Mouse (Mus musculus) forelimb bud, embryonic 11.5 days (tissue): Measurements from ENCODE around the gene Gm28729.

Experiments used
- DNase-seq: peaks from one replicate; pipeline ENCODE4 v3.0.0-alpha.2; 2012; ENCODE audit warnings: low read depth, low spot score

Gene Gm28729

GRCm38 (mm10) chr9:96463708-96464107 is 61.4 kb downstream of the Gm28729 start:
- DNase-seq, result no peak

DNA sequence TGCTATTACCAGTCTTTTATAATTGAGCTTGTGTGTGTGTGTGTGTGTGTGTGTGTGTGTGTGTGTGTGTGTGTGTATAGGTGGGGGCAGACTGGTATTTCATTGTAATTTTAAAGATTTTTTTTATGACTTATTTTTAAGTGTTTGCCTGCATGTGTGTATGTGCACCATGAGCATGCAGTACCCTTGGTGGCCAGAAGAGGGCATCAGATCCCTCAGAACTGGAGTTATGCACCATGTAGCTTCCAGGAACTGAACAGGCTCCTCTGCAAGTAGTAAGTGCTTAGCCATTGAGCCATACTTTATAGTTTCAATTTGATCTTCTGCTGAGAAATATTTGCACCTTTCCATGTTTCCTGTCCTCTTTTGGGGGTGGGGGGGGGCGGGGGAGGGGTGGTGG is 63.5 kb downstream of the Gm28729 start:
- DNase-seq, result no peak

DNA sequence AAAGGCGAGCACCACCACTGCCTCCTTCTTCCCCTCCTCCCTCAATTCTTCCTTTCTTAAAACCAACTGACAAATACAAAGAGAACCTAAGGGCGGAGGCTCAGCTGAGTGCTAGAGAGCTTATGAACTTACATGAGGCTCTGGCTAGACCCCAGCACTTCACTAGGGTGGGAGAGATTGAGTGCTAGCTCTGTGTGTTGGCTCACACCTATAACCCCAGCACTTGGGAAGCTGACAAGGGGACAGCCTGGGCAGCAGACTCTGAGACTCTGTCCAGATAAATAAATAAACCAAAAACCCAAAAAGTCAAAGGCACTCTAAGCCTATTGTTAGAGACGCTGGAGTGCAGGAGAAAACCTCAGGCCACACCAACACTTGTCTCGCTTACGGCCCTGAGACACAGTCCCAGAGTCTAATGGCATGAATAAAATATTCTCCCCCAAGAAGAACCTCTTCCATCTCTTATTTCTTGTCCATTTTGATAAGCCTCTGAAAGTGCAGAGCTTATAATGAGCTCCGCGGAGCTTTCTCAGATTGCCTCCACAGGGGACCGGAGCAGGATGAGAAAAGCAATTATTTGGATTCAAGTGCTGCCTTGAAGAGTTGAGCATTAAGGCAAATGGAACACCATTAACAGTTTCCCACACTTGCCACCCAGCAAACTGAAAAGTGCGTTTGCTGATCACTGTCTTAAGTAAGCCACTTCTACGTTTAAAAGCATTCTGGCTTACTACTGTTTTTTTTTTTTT is 64.8 kb downstream of the Gm28729 start:
- DNase-seq, result no peak

DNA sequence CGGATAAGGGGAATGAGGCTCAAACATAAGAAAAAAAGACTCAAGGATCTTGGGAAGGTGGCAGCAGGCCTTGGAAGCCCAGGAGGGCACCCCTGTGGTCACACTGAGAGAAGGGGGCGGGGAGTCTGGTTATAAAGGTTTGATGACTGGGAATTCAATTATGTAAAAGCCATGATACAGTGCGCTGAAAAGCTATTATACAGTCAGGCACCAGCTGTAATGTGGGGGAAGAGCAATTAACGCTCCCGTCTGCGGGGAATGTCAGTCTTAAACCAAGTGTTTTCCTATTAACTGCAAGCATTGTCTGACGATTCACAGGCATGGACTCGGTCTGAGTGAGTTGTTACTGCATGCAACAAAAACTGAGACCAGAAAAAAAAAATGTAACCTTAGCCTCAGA is 69.4 kb downstream of the Gm28729 start:
- no peak for DNase-seq

GRCm38 (mm10) chr9:96452956-96453355 is 72.1 kb downstream of the Gm28729 start:
- DNase-seq, result no peak

DNA sequence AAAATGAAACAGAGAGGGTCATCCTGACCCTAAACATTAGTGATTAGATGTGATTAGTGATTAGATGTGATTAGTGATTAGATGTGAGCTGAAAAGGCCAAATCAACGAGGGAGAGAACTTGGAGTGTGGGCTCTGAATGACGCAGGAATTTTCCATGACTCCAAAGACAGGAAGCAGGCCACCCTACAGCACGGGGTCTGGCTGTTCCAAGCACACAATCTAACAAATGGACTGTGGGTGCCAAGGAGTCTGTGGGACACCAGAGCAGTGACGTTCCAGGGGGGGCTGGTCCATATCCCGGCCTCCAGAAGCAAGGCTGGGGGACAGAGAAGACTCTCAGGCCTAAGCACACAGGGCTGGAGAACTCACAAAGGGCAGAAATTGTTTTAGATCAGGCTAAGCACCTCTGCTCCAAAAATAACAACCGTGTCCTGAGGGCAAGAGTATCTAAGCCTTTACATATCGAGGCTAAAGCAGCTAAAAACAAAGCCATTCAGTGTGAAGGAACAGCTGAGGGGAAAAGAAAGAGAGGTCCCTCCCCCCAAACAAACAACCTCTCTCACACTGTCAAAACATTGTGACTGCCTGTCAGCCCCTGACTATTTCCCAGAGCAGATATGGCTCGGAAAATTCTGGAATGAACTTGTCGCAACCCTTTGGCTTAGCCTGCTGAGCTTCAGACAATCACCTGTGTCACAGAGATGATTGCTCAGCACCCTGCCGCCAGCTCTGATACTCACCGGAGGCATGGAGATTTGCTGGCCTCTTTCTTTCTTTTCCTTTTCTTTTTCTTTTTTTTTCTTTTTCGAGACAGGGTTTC is 74.0 kb downstream of the Gm28729 start:
- no peak for DNase-seq

DNA sequence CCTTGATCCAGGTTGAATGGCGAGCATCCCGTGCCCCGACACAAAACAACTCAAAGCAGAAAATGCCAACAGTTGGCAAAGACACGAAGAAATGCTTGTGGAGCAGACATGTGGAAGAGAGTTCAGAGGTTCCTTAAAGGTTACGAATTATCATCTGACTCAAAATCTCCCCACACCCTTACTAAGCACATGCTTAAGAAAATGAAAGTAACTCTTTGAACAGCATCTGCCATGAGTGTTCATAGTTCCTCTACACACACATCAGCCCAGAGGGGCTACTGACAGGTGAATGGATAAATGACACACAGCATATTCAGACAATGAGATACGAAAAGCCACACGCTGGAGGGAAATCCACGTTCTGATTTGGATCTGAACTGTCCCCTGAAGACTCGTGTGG is 75.5 kb downstream of the Gm28729 start:
- DNase-seq, result no peak

DNA sequence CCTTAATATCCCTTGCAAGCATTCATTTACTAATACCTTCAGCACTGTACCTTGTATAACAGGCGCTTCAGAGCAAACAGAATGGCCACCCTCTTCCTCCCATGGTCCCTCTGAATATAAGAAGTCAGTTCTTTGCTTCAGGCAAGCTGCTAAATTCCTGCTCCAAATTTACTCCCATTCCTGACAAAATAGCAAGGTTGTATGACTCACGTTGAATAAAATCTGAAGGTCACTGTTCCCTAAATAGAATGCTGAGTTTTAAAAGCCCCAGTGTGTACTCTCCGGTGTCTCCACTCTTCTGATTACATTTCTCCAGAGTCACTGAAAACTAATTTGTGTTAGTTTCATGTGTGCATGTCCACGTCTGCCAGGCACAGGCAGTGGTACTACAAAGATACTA is 79.7 kb downstream of the Gm28729 start:
- DNase-seq, result no peak

DNA sequence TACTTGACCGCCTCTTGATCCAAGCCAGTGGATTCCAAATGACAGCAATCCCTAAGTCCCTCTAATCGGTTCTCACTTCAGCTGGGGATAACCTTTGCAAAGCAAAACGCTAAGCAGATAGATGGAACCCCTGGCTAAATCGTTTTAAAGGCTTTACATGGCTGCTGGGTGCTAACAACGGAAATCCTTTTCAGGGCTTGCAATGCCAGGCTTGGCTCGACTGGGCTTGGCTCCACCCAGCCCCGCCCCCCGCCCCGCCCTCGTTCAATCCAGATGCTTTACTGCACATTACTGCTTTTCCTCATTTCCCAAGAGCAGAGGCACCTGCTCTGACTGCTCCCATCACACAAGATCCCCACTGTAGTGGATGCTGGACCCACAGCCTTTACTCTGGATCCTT is 83.0 kb downstream of the Gm28729 start:
- DNase-seq, result no peak

DNA sequence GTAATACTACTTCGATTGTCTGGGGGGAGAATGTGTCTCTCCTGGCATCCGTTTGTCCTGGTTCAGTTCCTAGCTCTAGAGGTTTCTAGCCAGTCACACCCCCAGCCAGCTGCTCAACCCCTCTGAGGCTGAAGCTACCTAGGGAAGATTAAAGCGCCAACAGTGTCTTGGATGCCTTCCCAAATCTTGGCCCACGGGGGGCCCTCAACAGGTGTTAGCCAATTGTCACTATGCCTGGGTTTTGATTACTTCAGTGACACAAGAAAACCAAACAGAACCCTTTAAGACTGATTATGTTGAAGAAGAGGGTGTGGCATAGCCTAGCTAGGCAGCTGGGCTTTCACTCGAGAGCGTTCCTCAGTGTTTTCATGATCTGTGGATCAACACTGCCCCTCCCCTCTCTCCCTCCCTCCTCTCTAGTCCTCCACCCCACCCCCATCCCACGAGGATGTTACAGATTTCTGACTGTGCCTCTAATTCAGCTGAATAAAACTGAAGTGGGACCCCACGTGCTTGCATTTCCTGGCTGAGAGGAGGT is 86.7 kb downstream of the Gm28729 start:
- no peak for DNase-seq

DNA sequence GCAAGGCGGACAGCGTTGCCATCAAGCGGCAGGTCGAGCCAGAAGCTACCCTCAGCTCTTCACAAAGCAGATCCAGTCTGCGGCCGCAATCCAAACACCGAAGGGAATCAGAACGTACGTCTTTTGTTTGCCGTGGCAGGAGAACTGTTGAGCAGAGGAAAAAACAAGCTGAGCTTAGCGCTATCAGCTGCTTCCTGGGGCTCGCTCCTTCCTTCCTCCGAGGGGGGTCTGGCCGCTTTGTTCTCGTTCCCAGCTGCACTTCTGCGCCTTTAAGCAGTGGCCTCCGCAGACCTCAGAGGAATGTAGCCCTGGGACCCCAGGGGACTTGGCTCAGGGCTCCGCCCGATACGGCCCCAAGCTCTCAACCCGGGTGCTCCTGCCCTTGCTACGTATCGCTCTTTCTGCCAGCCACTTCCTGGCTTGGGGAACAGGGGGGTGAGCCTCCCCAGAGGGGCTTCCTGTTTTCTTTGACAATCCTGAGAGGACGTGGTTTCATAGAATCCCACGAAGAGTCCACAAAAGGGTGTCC is 87.2 kb downstream of the Gm28729 start:
- peak; percentile 63 for DNase-seq

DNA sequence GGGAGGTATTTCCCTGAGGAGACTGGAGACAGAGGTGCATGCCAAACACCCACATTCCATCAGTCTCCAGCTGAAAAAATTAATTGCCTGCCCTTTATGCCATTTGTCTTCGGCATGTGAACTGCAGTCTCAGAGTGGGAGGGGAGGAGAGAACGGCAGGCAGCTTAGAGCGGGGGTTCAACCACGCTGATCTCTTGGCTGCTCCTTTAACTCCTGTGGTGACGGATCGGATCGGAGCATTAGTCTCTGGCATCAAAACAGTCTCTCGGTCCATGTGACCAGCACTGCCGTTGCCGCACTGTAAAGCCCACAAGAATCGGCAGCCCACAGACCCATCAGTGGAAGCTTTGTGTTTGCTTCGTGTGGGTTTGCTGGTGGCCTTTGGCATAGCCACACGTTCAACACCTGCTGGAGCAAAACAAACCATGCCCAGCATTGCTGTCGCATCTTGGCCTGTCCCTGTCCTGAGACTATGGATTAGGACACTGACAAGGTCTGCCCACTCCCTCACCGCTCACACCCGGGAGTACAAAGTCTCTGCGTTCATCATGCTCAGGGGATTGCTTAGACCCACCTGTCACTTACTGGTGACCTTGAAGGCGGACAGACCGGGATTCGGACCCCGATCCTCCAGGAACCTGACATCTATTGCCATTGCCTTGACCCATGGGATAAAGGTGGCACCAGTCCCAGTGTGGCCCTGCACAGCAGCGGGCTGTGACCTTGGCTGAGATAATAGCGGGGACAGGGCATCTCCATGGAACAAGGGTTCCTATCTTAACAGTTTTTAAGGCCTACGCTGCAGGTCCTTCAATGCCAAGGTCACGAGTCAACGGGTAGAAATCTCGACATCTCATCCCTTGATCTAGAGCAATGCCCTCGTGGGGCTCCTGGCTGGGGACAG is 87.9 kb downstream of the Gm28729 start:
- no peak for DNase-seq
